Mouse (Mus musculus) heart, adult 2 months (tissue): ENCODE data around the gene Prmt1. TPM values are rescaled to one million over a fixed set of nuclear protein-coding genes. Genes with fewer than 3 reads are reported as not detected.
A peak's percentile ranks its signal among the peaks of the same experiment; 100 is the strongest.
"Not testable (repeated sequence)": the region's sequence is repeated elsewhere in the genome, so short reads cannot be mapped to it uniquely, and the experiment has no call there.

ENCODE experiments used
- DNase-seq, 2 experiments: peaks; one replicate each; pipeline ENCODE4 v3.0.0; 2021
- H3K27ac ChIP-seq: fragments of 200-600 bp; 2 replicates; pipeline ENCODE4 v1.8.1; 2022
- H3K27me3 ChIP-seq: fragments of 200-500 bp; 2 replicates; pipeline ENCODE4 v1.6.1; 2012; ENCODE audit warnings: mild to moderate bottlenecking, low read length, inconsistent platforms, mixed read lengths; ENCODE audit not compliant: control insufficient read depth, insufficient read depth
- H3K36me3 ChIP-seq: fragments of 200-500 bp; 2 replicates; pipeline ENCODE4 v1.6.1; 2012; ENCODE audit warnings: low read length, inconsistent platforms; ENCODE audit not compliant: control insufficient read depth, insufficient read depth
- H3K4me1 ChIP-seq: fragments of 200-500 bp; 2 replicates; pipeline ENCODE4 v1.6.1; 2011; ENCODE audit warnings: low read length; ENCODE audit not compliant: control insufficient read depth, insufficient read depth
- H3K4me3 ChIP-seq: fragments of 200-600 bp; 2 replicates; pipeline ENCODE4 v1.8.1; 2022
- H3K79me2 ChIP-seq: fragments of 200-500 bp; replicated peaks from 2 replicates; pipeline ENCODE4 v1.6.1; 2012; ENCODE audit warnings: mild to moderate bottlenecking, inconsistent platforms, low read length, moderate library complexity, mixed read lengths; ENCODE audit not compliant: control insufficient read depth, insufficient read depth
- H3K9ac ChIP-seq: fragments of 200-500 bp; 2 replicates; pipeline ENCODE4 v1.6.1; 2012; ENCODE audit warnings: low read depth, mild to moderate bottlenecking, control low read depth, inconsistent platforms, low read length, mixed read lengths
- CTCF ChIP-seq: fragments of 200-600 bp; IDR thresholded peaks from 2 replicates; pipeline ENCODE4 v1.8.1; 2022; ENCODE audit warnings: antibody characterized with exemption, mild to moderate bottlenecking, moderate library complexity
- EP300 ChIP-seq: fragments of 200-500 bp; IDR thresholded peaks from 2 replicates; pipeline ENCODE4 v1.6.1; 2011; ENCODE audit warnings: low read depth, low read length, control low read depth; ENCODE audit not compliant: insufficient read depth
- POLR2A ChIP-seq: fragments of 200-500 bp; IDR thresholded peaks from 2 replicates; pipeline ENCODE4 v1.6.1; 2011; ENCODE audit warnings: mild to moderate bottlenecking, low read depth, low read length, control low read depth; ENCODE audit not compliant: insufficient read depth
- WGBS: fragments of 180-500 bp; shearing (Covaris S2); methylation state at CpG from one replicate; pipeline ENCODE4 v1.1.7; 2018; 5-methylcytosine and 5-hydroxymethylcytosine counted together
- intact Hi-C: fragments of 180-260 bp; cut with DNase I; formaldehyde crosslinking; loops from one replicate; pipeline ENCODE4 v1.15.1; 2025
- polyA plus RNA-seq: library from polyadenylated mRNA; depleted of rRNA; stranded (reverse); fragments of >200 nt; gene quantifications from 2 replicates; pipeline ENCODE4 v1.2.3, GENCODE M21; 2012
- total RNA-seq, 2 experiments: library from RNA; stranded (reverse); gene quantifications; 2 replicates each; pipeline ENCODE4 v1.2.3; 2021

Prmt1 gene
- total and polyA plus RNA-seq, 3 experiments: 85.4 to 98.0 (median 96.7) TPM

DNA sequence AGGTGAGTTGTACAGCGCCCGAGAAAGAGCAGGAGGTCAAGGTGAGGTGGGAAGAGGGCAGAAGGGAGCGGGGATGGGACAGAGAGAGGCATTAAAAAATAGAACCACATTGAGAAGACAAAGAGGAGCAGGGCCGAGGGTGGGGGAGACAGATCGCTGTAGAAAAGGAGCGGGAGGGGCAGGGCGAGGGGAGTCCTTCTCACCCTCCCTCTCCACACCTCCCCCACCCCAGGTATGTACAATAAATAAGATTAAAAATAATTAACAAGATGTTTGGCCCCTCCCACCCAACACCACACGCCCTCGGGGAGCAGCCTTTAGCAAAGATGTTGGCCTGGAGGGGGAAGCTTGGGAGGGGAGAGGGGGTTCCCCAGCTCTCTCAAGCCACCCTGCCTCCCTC lies 41.4 kb upstream of the Prmt1 start:
- intact Hi-C loops: no loop called here
- WGBS: 87% methylated on average over 9 of the region's 9 CpGs
- no peak for TF ChIP-seq EP300
- no peak for TF ChIP-seq POLR2A
- no peak for TF ChIP-seq CTCF
- Histone ChIP-seq H3K4me3 (no peak overlapping the region), H3K36me3 (no peaks in the 10 kb centered on the region), H3K27ac (no peak overlapping the region), H3K9ac (no peak overlapping the region), H3K27me3 (no peaks in the 10 kb centered on the region), H3K79me2 (no peaks in the 10 kb centered on the region), H3K4me1 (peaks cover 4% of the 10 kb centered on the region)
- no peak for DNase-seq

- Histone ChIP-seq H3K4me3 (no peak overlapping the region), H3K27ac (no peak overlapping the region), H3K9ac (no peak overlapping the region), H3K27me3 (no peaks in the 10 kb centered on the region), H3K36me3 (no peaks in the 10 kb centered on the region), H3K79me2 (no peaks in the 10 kb centered on the region), H3K4me1 (peaks cover 4% of the 10 kb centered on the region)
- no peak for TF ChIP-seq CTCF
- no peak for TF ChIP-seq EP300
- TF ChIP-seq POLR2A: no peak
- intact Hi-C loops: no loop called here
- DNase-seq: no peak
- WGBS: 73% methylated on average over 2 of the region's 2 CpGs
Observed at GRCm38 (mm10) chr7:45026256-45026655, 39.9 kb upstream of the Prmt1 start.

- H3K9ac ChIP-seq: no peak overlapping the region
- H3K27me3 ChIP-seq: no peaks in the 10 kb centered on the region
- no peaks in the 10 kb centered on the region for H3K36me3 ChIP-seq
- intact Hi-C loops: no loop called here
- peaks cover 4% of the 10 kb centered on the region for H3K4me1 ChIP-seq
- no peaks in the 10 kb centered on the region for H3K79me2 ChIP-seq
- no peak for DNase-seq
- H3K4me3 ChIP-seq: no peak overlapping the region
- H3K27ac ChIP-seq: peak overlapping the region; percentile 42
- no peak for TF ChIP-seq POLR2A
- no peak for TF ChIP-seq EP300
- TF ChIP-seq CTCF: no peak
- WGBS: 50% methylated on average over 8 of the region's 8 CpGs
Observed at GRCm38 (mm10) chr7:45025601-45026220, 39.3 kb upstream of the Prmt1 start.

DNA sequence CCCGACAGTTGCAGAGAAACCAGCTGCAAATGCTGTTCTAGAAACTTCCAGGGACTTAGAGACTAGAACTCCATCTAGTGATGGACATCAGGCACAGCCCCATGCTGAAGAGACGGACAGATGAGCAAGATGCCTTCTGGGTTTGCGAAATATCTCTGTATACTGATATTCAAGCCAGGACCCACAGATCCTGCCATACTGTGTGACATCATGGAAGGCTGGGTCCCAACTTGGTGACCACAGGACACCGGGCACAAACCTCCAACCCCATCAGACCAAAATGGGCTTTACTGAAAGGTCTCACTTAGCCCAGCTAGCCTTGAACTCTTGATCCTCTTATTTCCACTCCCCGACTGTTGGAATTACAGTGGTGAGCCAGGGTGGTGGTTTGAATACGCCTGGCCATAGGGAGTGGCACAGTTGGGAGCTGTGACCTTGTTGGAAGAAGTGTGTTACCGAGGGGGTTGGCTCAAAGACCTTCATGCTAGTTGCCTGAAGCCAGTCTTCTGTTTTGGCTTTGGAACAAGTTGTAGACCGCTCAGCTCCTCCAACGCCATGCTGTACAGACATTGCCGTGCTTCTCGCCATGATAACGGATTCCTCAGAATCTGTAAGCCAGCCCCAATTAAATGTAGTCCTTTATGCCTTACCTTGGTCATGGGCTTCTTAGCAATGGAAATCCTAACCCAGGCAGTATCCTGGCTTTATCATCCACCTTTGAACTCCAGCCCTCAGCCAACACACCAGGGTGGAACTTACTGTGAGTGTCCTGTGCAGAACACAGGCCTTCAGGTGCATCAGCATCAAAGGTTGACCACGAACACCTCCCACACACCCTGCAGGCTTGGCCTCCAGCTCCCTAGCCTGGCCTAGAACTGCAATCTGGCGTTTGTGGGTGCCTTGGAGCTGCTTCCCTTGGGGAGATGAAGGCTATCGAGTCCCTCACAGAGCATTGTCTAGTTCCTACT lies 38.2 kb upstream of the Prmt1 start:
- H3K79me2 ChIP-seq: no peaks in the 10 kb centered on the region
- H3K27ac ChIP-seq: no peak overlapping the region
- H3K4me1 ChIP-seq: peaks cover 8% of the 10 kb centered on the region
- TF ChIP-seq EP300: no peak
- no peak for TF ChIP-seq POLR2A
- TF ChIP-seq CTCF: 0 out of 2 replicates have a peak, but pooled peaks have one; percentile 9
- DNase-seq: no peak
- no peaks in the 10 kb centered on the region for H3K27me3 ChIP-seq
- 78% methylated on average over 15 of the region's 15 CpGs for WGBS
- no peaks in the 10 kb centered on the region for H3K36me3 ChIP-seq
- no peak overlapping the region for H3K9ac ChIP-seq
- H3K4me3 ChIP-seq: no peak overlapping the region
- intact Hi-C loops: no loop called here

- intact Hi-C loops, H3K36me3 ChIP-seq, DNase-seq, H3K27me3 ChIP-seq, H3K9ac ChIP-seq, H3K79me2 ChIP-seq, H3K27ac ChIP-seq, H3K4me3 ChIP-seq: not testable (repeated sequence)
- WGBS: 64% methylated on average over 5 of the region's 5 CpGs
- peaks cover 11% of the 10 kb centered on the region for H3K4me1 ChIP-seq
- TF ChIP-seq CTCF (peak; percentile 60), POLR2A (peak; percentile 3; the same call in 1 of the 2 replicates)
Observed at GRCm38 (mm10) chr7:45023711-45024110, 37.3 kb upstream of the Prmt1 start.

- no peak overlapping the region for H3K9ac ChIP-seq
- no peak overlapping the region for H3K4me3 ChIP-seq
- H3K27ac ChIP-seq: no peak overlapping the region
- no peaks in the 10 kb centered on the region for H3K27me3 ChIP-seq
- no peaks in the 10 kb centered on the region for H3K79me2 ChIP-seq
- no peaks in the 10 kb centered on the region for H3K36me3 ChIP-seq
- peaks cover 7% of the 10 kb centered on the region for H3K4me1 ChIP-seq
- no peak for DNase-seq
- WGBS: 82% methylated on average over 9 of the region's 9 CpGs
- intact Hi-C loops: no loop called here
- TF ChIP-seq CTCF (no peak), POLR2A (no peak), EP300 (no peak)
Observed at GRCm38 (mm10) chr7:45020225-45020624, 33.9 kb upstream of the Prmt1 start.
